Mouse (Mus musculus): ENCODE results near the gene Calr. TPM values are rescaled to one million over a fixed set of nuclear protein-coding genes. Genes with fewer than 3 reads are reported as not detected.

Gene Calr
- polyA plus RNA-seq, 1 experiment from 2014 or later = 1,041 TPM

- H3K27ac ChIP-seq = peak within 1 kb of the TSS; percentile 92
- no peaks in the 10 kb centered on the region for H3K9me3 ChIP-seq (replicated peaks)
- under 1% methylated on average over 55 of the region's 55 CpGs for WGBS
- H3K4me1 ChIP-seq = peaks cover 69% of the 10 kb centered on the region
- H3K4me3 ChIP-seq (replicated peaks) = peak within 1 kb of the TSS; percentile 84
- ATAC-seq (replicated peaks; ENCODE audit: low FRiP score) = peak; percentile 93
- peak within 1 kb of the TSS; percentile 92 for H3K9ac ChIP-seq
- peaks cover 81% of the 10 kb centered on the region for H3K36me3 ChIP-seq
- peak within 1 kb of the TSS; percentile 71 for H3K4me2 ChIP-seq
- H3K27me3 ChIP-seq = no peaks in the 10 kb centered on the region
Measured at GRCm38 (mm10) chr8:84840248-84840999, 6.3 kb downstream of the Calr start, which contains the start of gene Rad23a. Gene Rad23a, minus strand, starts transcription at chr8:84840665.

DNA sequence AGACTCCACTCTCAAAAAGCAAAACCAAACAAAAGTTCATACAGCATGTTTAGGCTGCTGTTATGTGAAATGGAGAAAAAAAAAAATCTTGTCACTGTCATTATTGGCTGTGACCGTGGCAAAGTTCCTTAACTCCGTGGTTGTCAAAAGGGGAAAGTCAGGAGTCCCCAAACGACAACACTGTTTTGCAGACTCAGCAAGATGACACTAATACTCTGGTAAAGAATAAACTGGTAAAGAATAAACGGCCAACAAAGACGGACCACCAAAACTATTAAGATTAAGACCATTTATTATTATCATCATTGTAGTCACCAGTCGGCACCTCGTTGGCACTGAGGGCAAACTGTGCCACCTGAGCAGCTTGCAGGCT, 6.9 kb downstream of the Calr start:
- peaks cover 81% of the 10 kb centered on the region for H3K36me3 ChIP-seq
- H3K4me3 ChIP-seq (replicated peaks) = peak overlapping the region; percentile 84
- no peak for ATAC-seq (replicated peaks; ENCODE audit: low FRiP score)
- H3K4me1 ChIP-seq = peaks cover 67% of the 10 kb centered on the region
- no peaks in the 10 kb centered on the region for H3K27me3 ChIP-seq
- H3K9me3 ChIP-seq (replicated peaks) = no peaks in the 10 kb centered on the region
- 1% methylated on average over 7 of the region's 7 CpGs for WGBS
- peak overlapping the region; percentile 92 for H3K27ac ChIP-seq
- H3K9ac ChIP-seq = peak overlapping the region; percentile 92
- H3K4me2 ChIP-seq = peak overlapping the region; percentile 71

- no peak for ATAC-seq (replicated peaks; ENCODE audit: low FRiP score)
- peaks cover 67% of the 10 kb centered on the region for H3K4me1 ChIP-seq
- peaks cover 81% of the 10 kb centered on the region for H3K36me3 ChIP-seq
- H3K4me2 ChIP-seq = peak overlapping the region; percentile 71
- no peaks in the 10 kb centered on the region for H3K9me3 ChIP-seq (replicated peaks)
- H3K27me3 ChIP-seq = no peaks in the 10 kb centered on the region
- 90% methylated on average over 2 of the region's 2 CpGs for WGBS
- peak overlapping the region; percentile 92; the same call in 1 of the 2 replicates for H3K9ac ChIP-seq
- peak overlapping the region; percentile 84 for H3K4me3 ChIP-seq (replicated peaks)
- H3K27ac ChIP-seq = no peak overlapping the region
Measured at GRCm38 (mm10) chr8:84839411-84839810, 7.3 kb downstream of the Calr start.

GRCm38 (mm10) chr8:84838513-84838912, 8.2 kb downstream of the Calr start:
- H3K4me3 ChIP-seq (replicated peaks) = no peak overlapping the region
- H3K27me3 ChIP-seq = no peaks in the 10 kb centered on the region
- WGBS = 86% methylated on average over 5 of the region's 5 CpGs
- ATAC-seq (replicated peaks; ENCODE audit: low FRiP score) = peak; percentile 33; the same call in 1 of the 2 replicates
- H3K36me3 ChIP-seq = peaks cover 81% of the 10 kb centered on the region
- H3K9me3 ChIP-seq (replicated peaks) = no peaks in the 10 kb centered on the region
- H3K9ac ChIP-seq = no peak overlapping the region
- H3K27ac ChIP-seq = no peak overlapping the region
- no peak overlapping the region for H3K4me2 ChIP-seq
- peaks cover 65% of the 10 kb centered on the region for H3K4me1 ChIP-seq

GRCm38 (mm10) chr8:84837912-84838470, 8.7 kb downstream of the Calr start:
- Histone ChIP-seq H3K9me3 (replicated peaks) (no peaks in the 10 kb centered on the region), H3K27ac (peak overlapping the region; percentile 68), H3K4me3 (replicated peaks) (no peak overlapping the region), H3K27me3 (no peaks in the 10 kb centered on the region), H3K36me3 (peaks cover 77% of the 10 kb centered on the region), H3K4me2 (no peak overlapping the region), H3K4me1 (peaks cover 65% of the 10 kb centered on the region), H3K9ac (no peak overlapping the region)
- 59% methylated on average over 15 of the region's 15 CpGs for WGBS
- ATAC-seq (replicated peaks; ENCODE audit: low FRiP score) = no peak

- Histone ChIP-seq H3K27me3 (no peaks in the 10 kb centered on the region), H3K4me1 (peaks cover 62% of the 10 kb centered on the region), H3K4me3 (replicated peaks) (no peak overlapping the region), H3K9ac (no peak overlapping the region), H3K36me3 (peaks cover 70% of the 10 kb centered on the region), H3K27ac (peak overlapping the region; percentile 68), H3K9me3 (replicated peaks) (no peaks in the 10 kb centered on the region), H3K4me2 (no peak overlapping the region)
- 32% methylated on average over 8 of the region's 8 CpGs for WGBS
- peak; percentile 16; the same call in 1 of the 2 replicates for ATAC-seq (replicated peaks; ENCODE audit: low FRiP score)
Measured at GRCm38 (mm10) chr8:84837149-84837911, 9.4 kb downstream of the Calr start.

GRCm38 (mm10) chr8:84834866-84835855, 11.6 kb downstream of the Calr start:
- Histone ChIP-seq H3K9ac (no peak overlapping the region), H3K36me3 (peaks cover 57% of the 10 kb centered on the region), H3K4me2 (no peak overlapping the region), H3K4me3 (replicated peaks) (no peak overlapping the region), H3K27ac (peak overlapping the region; percentile 18; the same call in 1 of the 2 replicates), H3K27me3 (no peaks in the 10 kb centered on the region), H3K9me3 (replicated peaks) (no peaks in the 10 kb centered on the region), H3K4me1 (peaks cover 66% of the 10 kb centered on the region)
- WGBS = 72% methylated on average over 10 of the region's 10 CpGs
- ATAC-seq (replicated peaks; ENCODE audit: low FRiP score) = no peak

DNA sequence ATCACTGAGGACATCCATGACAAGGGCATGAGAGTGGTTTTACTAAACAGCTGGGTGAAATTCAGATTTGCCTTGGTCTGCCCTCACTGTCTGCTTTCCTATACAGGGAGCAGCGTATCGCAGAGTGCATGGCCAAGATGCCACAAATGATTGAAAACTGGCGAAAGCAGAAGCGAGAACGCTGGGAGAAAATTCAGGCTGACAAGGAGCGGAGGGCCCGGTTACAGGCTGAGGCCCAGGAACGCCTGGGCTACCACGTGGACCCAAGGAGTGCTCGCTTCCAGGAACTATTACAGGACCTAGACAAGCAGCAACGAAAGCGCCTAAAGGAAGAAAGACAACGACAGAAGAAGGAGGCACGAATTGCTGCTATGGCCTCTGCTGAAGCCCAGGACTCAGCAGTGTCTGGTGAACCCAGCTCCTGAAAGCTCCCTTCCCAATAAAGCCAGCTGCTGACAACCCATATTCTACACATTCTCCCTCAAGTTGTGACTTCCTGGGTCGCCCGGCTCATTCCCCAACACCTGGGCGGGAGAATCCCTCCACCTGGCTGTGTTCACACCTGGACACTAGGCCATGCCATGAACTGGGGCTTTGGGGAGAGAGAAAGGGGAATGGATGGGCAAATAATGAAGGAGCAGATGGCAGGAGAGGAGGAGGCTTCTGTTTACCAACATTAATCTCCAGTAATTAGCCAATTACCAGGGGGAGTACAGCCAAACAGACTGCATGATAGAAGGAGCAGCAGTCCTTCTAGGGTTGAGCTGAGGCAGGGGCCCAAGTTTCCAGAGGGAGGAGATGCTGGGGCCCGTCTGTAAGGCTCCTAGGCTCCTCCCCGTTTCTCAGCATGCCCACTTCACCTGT, 12.5 kb downstream of the Calr start:
- H3K4me3 ChIP-seq (replicated peaks) = no peak overlapping the region
- no peaks in the 10 kb centered on the region for H3K27me3 ChIP-seq
- no peaks in the 10 kb centered on the region for H3K9me3 ChIP-seq (replicated peaks)
- no peak overlapping the region for H3K9ac ChIP-seq
- H3K36me3 ChIP-seq = peaks cover 57% of the 10 kb centered on the region
- H3K4me1 ChIP-seq = peaks cover 59% of the 10 kb centered on the region
- ATAC-seq (replicated peaks; ENCODE audit: low FRiP score) = no peak
- H3K27ac ChIP-seq = no peak overlapping the region
- H3K4me2 ChIP-seq = no peak overlapping the region
- 88% methylated on average over 19 of the region's 19 CpGs for WGBS

GRCm38 (mm10) chr8:84832759-84833742, 13.7 kb downstream of the Calr start:
- H3K4me1 ChIP-seq = peaks cover 49% of the 10 kb centered on the region
- peak overlapping the region; percentile 89 for H3K4me3 ChIP-seq (replicated peaks)
- peak overlapping the region; percentile 96 for H3K9ac ChIP-seq
- H3K27ac ChIP-seq = peak overlapping the region; percentile 94
- ATAC-seq (replicated peaks; ENCODE audit: low FRiP score) = no peak
- WGBS = 55% methylated on average over 10 of the region's 10 CpGs
- H3K27me3 ChIP-seq = no peaks in the 10 kb centered on the region
- peaks cover 46% of the 10 kb centered on the region for H3K36me3 ChIP-seq
- peak overlapping the region; percentile 68 for H3K4me2 ChIP-seq
- H3K9me3 ChIP-seq (replicated peaks) = no peaks in the 10 kb centered on the region
